Comparison of ENCODE assay signal across 8 mouse cellular contexts in genomic region chr9:117192093-117192492, GRCm38 (mm10).
DNase-seq lines count a peak whose midpoint lies in the region; ATAC-seq and TF ChIP-seq lines count a peak whose summit lies in the region.

No protein-coding gene starts in this region.

- H3K36me3 ChIP-seq in heart, embryonic 12.5 days = peaks cover 14% of the 10 kb centered on the region

- TF ChIP-seq CTCF in cerebellum, adult 2 months (IDR thresholded peaks at IDR 0.05; ENCODE audit: borderline replicate concordance, insufficient read depth, low read depth, low read length) = no peak

- H3K27ac ChIP-seq in heart, embryonic 12.5 days (ENCODE audit: poor library complexity, severe bottlenecking) = peak overlapping the region; percentile 55
- H3K27ac ChIP-seq in cerebellum, adult 2 months (ENCODE audit: insufficient read depth, low read length) = no peak overlapping the region

- DNase-seq in heart, postnatal 4 days = no peak
- DNase-seq in adipocyte (ENCODE audit: low spot score) = peak; percentile 5
- peak; percentile 43 for DNase-seq in forelimb bud, embryonic 11.5 days (ENCODE audit: low read depth, low spot score)
- peak; percentile 26 to 67 for DNase-seq in layer of hippocampus, postnatal 14 days (ENCODE audit: low spot score in 2 of 2)
- DNase-seq in cerebellum, adult 9-11 months = no peak
- DNase-seq in cerebellum, adult 2 months = no peak
- DNase-seq in Muller cell, postnatal 12 days (ENCODE audit: inconsistent ontology term) = no peak

- H3K4me2 ChIP-seq in heart, embryonic 12.5 days = peak overlapping the region; percentile 44; the same call in 1 of the 2 replicates

- WGBS in heart, embryonic 12.5 days = 64% methylated on average over 15 of the region's 15 CpGs
- WGBS in cerebellum, adult 2 months = 74% methylated on average over 15 of the region's 15 CpGs

- no peak for ATAC-seq in heart, embryonic 12.5 days (ENCODE audit: insufficient number of reproducible peaks, low FRiP score)

- peaks cover 4% of the 10 kb centered on the region; the same call in 1 of the 2 replicates for H3K9me3 ChIP-seq in heart, embryonic 12.5 days (replicated peaks)

- no peak for TF ChIP-seq POLR2A in cerebellum, adult 2 months (IDR thresholded peaks at IDR 0.05; ENCODE audit: borderline replicate concordance, insufficient read depth, low read length)

- no peaks in the 10 kb centered on the region for H3K27me3 ChIP-seq in heart, embryonic 12.5 days (replicated peaks)
- no peaks in the 10 kb centered on the region for H3K27me3 ChIP-seq in cerebellum, adult 2 months (ENCODE audit: control insufficient read depth, insufficient read depth, low read length)

- H3K9ac ChIP-seq in heart, embryonic 12.5 days = no peak overlapping the region

- no peak overlapping the region for H3K4me3 ChIP-seq in heart, embryonic 12.5 days
- no peak overlapping the region for H3K4me3 ChIP-seq in cerebellum, adult 2 months (replicated peaks; ENCODE audit: insufficient read depth, low read depth, low read length)

- peaks cover 20% of the 10 kb centered on the region for H3K4me1 ChIP-seq in heart, embryonic 12.5 days (replicated peaks)
- H3K4me1 ChIP-seq in cerebellum, adult 2 months (ENCODE audit: control insufficient read depth, insufficient read depth, low read length) = no peaks in the 10 kb centered on the region

Comparison
In these comparisons a context has a peak if more than half of its experiments do, and no peak if none do; other contexts are left out.
1. DNase-seq: peak in adipocyte (single experiment), forelimb bud, embryonic 11.5 days (single experiment) and layer of hippocampus, postnatal 14 days (2 of 2); none in heart, postnatal 4 days (single experiment), cerebellum, adult 9-11 months (single experiment), cerebellum, adult 2 months (0 of 2) and Muller cell, postnatal 12 days (single experiment).